Mouse (Mus musculus): Measurements from ENCODE around the gene Ttc7. TPM values are rescaled to one million over a fixed set of nuclear protein-coding genes. Genes with fewer than 3 reads are reported as not detected.

Ttc7 gene
- 4.2 and 6.4 TPM in 2 replicates for polyA plus RNA-seq (2015; fragmentation: Nextera tagmentation; extraction: Ambion mirVana)

GRCm38 (mm10) chr17:87282706-87283053, at the start of gene Ttc7:
TSS of gene Ttc7 (plus strand) at chr17:87282886.
- no peaks in the 10 kb centered on the region for H3K36me3 ChIP-seq (ENCODE audit: control insufficient read depth, insufficient read depth, low read length)
- peaks cover 17% of the 10 kb centered on the region for H3K4me1 ChIP-seq (ENCODE audit: control insufficient read depth, insufficient read depth, low read length)
- peak within 1 kb of the TSS; percentile 76 for H3K27ac ChIP-seq (ENCODE audit: low read length)
- ATAC-seq = peak; percentile 93
- H3K9me3 ChIP-seq (replicated peaks; ENCODE audit: control insufficient read depth, low read length, poor library complexity, severe bottlenecking) = no peaks in the 10 kb centered on the region
- peak within 1 kb of the TSS; percentile 71 for H3K4me3 ChIP-seq (ENCODE audit: low read depth, low read length)
- 0% methylated on average over 32 of the region's 38 CpGs for WGBS
- peaks cover 29% of the 10 kb centered on the region for H3K27me3 ChIP-seq (ENCODE audit: control insufficient read depth, insufficient read depth, low read depth, low read length)
- H3K4me2 ChIP-seq (ENCODE audit: low read length) = peak within 1 kb of the TSS; percentile 78
- peak within 1 kb of the TSS; percentile 68 for H3K9ac ChIP-seq (ENCODE audit: low read depth, low read length)

GRCm38 (mm10) chr17:87235019-87235418, 47.7 kb upstream of the Ttc7 start:
- H3K4me1 ChIP-seq (ENCODE audit: control insufficient read depth, insufficient read depth, low read length) = peaks cover 5% of the 10 kb centered on the region; the same call in 1 of the 2 replicates
- WGBS = 90% methylated on average over 6 of the region's 6 CpGs
- no peak for ATAC-seq

GRCm38 (mm10) chr17:87236725-87237650, 45.7 kb upstream of the Ttc7 start:
- peaks cover 5% of the 10 kb centered on the region; the same call in 1 of the 2 replicates for H3K4me1 ChIP-seq (ENCODE audit: control insufficient read depth, insufficient read depth, low read length)
- H3K9me3 ChIP-seq (replicated peaks; ENCODE audit: control insufficient read depth, low read length, poor library complexity, severe bottlenecking) = no peaks in the 10 kb centered on the region; the same call in 1 of the 2 replicates
- no peak overlapping the region for H3K9ac ChIP-seq (ENCODE audit: low read depth, low read length)
- no peaks in the 10 kb centered on the region for H3K36me3 ChIP-seq (ENCODE audit: control insufficient read depth, insufficient read depth, low read length)
- H3K4me3 ChIP-seq (ENCODE audit: low read depth, low read length) = no peak overlapping the region
- WGBS = 38% methylated on average over 18 of the region's 18 CpGs
- no peaks in the 10 kb centered on the region for H3K27me3 ChIP-seq (ENCODE audit: control insufficient read depth, insufficient read depth, low read depth, low read length)
- ATAC-seq = peak; percentile 75; the same call in 1 of the 2 replicates
- H3K4me2 ChIP-seq (ENCODE audit: low read length) = no peak overlapping the region
- peak overlapping the region; percentile 67 for H3K27ac ChIP-seq (ENCODE audit: low read length)

More at GRCm38 (mm10) chr17:87235019-87235418, 47.7 kb upstream of the Ttc7 start:
- no peaks in the 10 kb centered on the region for H3K36me3 ChIP-seq (ENCODE audit: control insufficient read depth, insufficient read depth, low read length)
- no peak overlapping the region for H3K4me2 ChIP-seq (ENCODE audit: low read length)
- no peak overlapping the region for H3K4me3 ChIP-seq (ENCODE audit: low read depth, low read length)
- H3K9ac ChIP-seq (ENCODE audit: low read depth, low read length) = no peak overlapping the region
- H3K27me3 ChIP-seq (ENCODE audit: control insufficient read depth, insufficient read depth, low read depth, low read length) = no peaks in the 10 kb centered on the region
- no peak overlapping the region for H3K27ac ChIP-seq (ENCODE audit: low read length)
- no peaks in the 10 kb centered on the region for H3K9me3 ChIP-seq (replicated peaks; ENCODE audit: control insufficient read depth, low read length, poor library complexity, severe bottlenecking)

GRCm38 (mm10) chr17:87237826-87238225, 44.9 kb upstream of the Ttc7 start:
- 89% methylated on average over 11 of the region's 11 CpGs for WGBS
- H3K4me1 ChIP-seq (ENCODE audit: control insufficient read depth, insufficient read depth, low read length) = peaks cover 5% of the 10 kb centered on the region; the same call in 1 of the 2 replicates
- no peak for ATAC-seq
- no peaks in the 10 kb centered on the region; the same call in 1 of the 2 replicates for H3K9me3 ChIP-seq (replicated peaks; ENCODE audit: control insufficient read depth, low read length, poor library complexity, severe bottlenecking)
- H3K4me2 ChIP-seq (ENCODE audit: low read length) = no peak overlapping the region
- no peak overlapping the region for H3K4me3 ChIP-seq (ENCODE audit: low read depth, low read length)
- peak overlapping the region; percentile 26; the same call in 1 of the 2 replicates for H3K27ac ChIP-seq (ENCODE audit: low read length)
- no peak overlapping the region for H3K9ac ChIP-seq (ENCODE audit: low read depth, low read length)
- H3K36me3 ChIP-seq (ENCODE audit: control insufficient read depth, insufficient read depth, low read length) = no peaks in the 10 kb centered on the region
- no peaks in the 10 kb centered on the region for H3K27me3 ChIP-seq (ENCODE audit: control insufficient read depth, insufficient read depth, low read depth, low read length)

GRCm38 (mm10) chr17:87246103-87246502, 36.6 kb upstream of the Ttc7 start:
- ATAC-seq = no peak

GRCm38 (mm10) chr17:87254384-87254783, 28.3 kb upstream of the Ttc7 start:
- H3K36me3 ChIP-seq (ENCODE audit: control insufficient read depth, insufficient read depth, low read length) = peaks cover 26% of the 10 kb centered on the region
- H3K27ac ChIP-seq (ENCODE audit: low read length) = no peak overlapping the region
- ATAC-seq = no peak
- H3K9me3 ChIP-seq (replicated peaks; ENCODE audit: control insufficient read depth, low read length, poor library complexity, severe bottlenecking) = no peaks in the 10 kb centered on the region
- no peaks in the 10 kb centered on the region for H3K4me1 ChIP-seq (ENCODE audit: control insufficient read depth, insufficient read depth, low read length)
- H3K4me3 ChIP-seq (ENCODE audit: low read depth, low read length) = no peak overlapping the region
- H3K4me2 ChIP-seq (ENCODE audit: low read length) = no peak overlapping the region
- no peak overlapping the region for H3K9ac ChIP-seq (ENCODE audit: low read depth, low read length)
- 81% methylated on average over 8 of the region's 8 CpGs for WGBS
- H3K27me3 ChIP-seq (ENCODE audit: control insufficient read depth, insufficient read depth, low read depth, low read length) = no peaks in the 10 kb centered on the region

More at GRCm38 (mm10) chr17:87246103-87246502, 36.6 kb upstream of the Ttc7 start:
- Histone ChIP-seq H3K9ac (ENCODE audit: low read depth, low read length) (no peak overlapping the region), H3K9me3 (replicated peaks; ENCODE audit: control insufficient read depth, low read length, poor library complexity, severe bottlenecking) (no peaks in the 10 kb centered on the region; the same call in 1 of the 2 replicates), H3K27ac (ENCODE audit: low read length) (no peak overlapping the region), H3K36me3 (ENCODE audit: control insufficient read depth, insufficient read depth, low read length) (no peaks in the 10 kb centered on the region), H3K4me1 (ENCODE audit: control insufficient read depth, insufficient read depth, low read length) (no peaks in the 10 kb centered on the region), H3K27me3 (ENCODE audit: control insufficient read depth, insufficient read depth, low read depth, low read length) (no peaks in the 10 kb centered on the region), H3K4me3 (ENCODE audit: low read depth, low read length) (no peak overlapping the region), H3K4me2 (ENCODE audit: low read length) (no peak overlapping the region)
- 67% methylated on average over 9 of the region's 9 CpGs for WGBS

GRCm38 (mm10) chr17:87255672-87256071, 27.0 kb upstream of the Ttc7 start:
- no peak for ATAC-seq
- Histone ChIP-seq H3K4me1 (ENCODE audit: control insufficient read depth, insufficient read depth, low read length) (no peaks in the 10 kb centered on the region), H3K36me3 (ENCODE audit: control insufficient read depth, insufficient read depth, low read length) (peaks cover 29% of the 10 kb centered on the region), H3K9me3 (replicated peaks; ENCODE audit: control insufficient read depth, low read length, poor library complexity, severe bottlenecking) (no peaks in the 10 kb centered on the region), H3K27ac (ENCODE audit: low read length) (no peak overlapping the region), H3K4me2 (ENCODE audit: low read length) (no peak overlapping the region), H3K27me3 (ENCODE audit: control insufficient read depth, insufficient read depth, low read depth, low read length) (no peaks in the 10 kb centered on the region), H3K9ac (ENCODE audit: low read depth, low read length) (no peak overlapping the region), H3K4me3 (ENCODE audit: low read depth, low read length) (no peak overlapping the region)
- 88% methylated on average over 16 of the region's 16 CpGs for WGBS

GRCm38 (mm10) chr17:87263401-87263800, 19.3 kb upstream of the Ttc7 start:
- no peaks in the 10 kb centered on the region for H3K27me3 ChIP-seq (ENCODE audit: control insufficient read depth, insufficient read depth, low read depth, low read length)
- 95% methylated on average over 6 of the region's 6 CpGs for WGBS
- H3K4me3 ChIP-seq (ENCODE audit: low read depth, low read length) = no peak overlapping the region
- H3K27ac ChIP-seq (ENCODE audit: low read length) = no peak overlapping the region
- H3K9me3 ChIP-seq (replicated peaks; ENCODE audit: control insufficient read depth, low read length, poor library complexity, severe bottlenecking) = no peaks in the 10 kb centered on the region
- no peak overlapping the region for H3K4me2 ChIP-seq (ENCODE audit: low read length)
- peaks cover 8% of the 10 kb centered on the region; the same call in 1 of the 2 replicates for H3K36me3 ChIP-seq (ENCODE audit: control insufficient read depth, insufficient read depth, low read length)
- peaks cover 15% of the 10 kb centered on the region for H3K4me1 ChIP-seq (ENCODE audit: control insufficient read depth, insufficient read depth, low read length)
- no peak overlapping the region for H3K9ac ChIP-seq (ENCODE audit: low read depth, low read length)
- no peak for ATAC-seq

All from midbrain, embryonic 16.5 days (tissue).